Mouse (Mus musculus): ENCODE data around the gene Slc9a6. TPM values are rescaled to one million over a fixed set of nuclear protein-coding genes. Genes with fewer than 3 reads are reported as not detected.

Slc9a6 gene
- polyA plus RNA-seq, 1 experiment from 2014 or later: 16.6 TPM

DNA sequence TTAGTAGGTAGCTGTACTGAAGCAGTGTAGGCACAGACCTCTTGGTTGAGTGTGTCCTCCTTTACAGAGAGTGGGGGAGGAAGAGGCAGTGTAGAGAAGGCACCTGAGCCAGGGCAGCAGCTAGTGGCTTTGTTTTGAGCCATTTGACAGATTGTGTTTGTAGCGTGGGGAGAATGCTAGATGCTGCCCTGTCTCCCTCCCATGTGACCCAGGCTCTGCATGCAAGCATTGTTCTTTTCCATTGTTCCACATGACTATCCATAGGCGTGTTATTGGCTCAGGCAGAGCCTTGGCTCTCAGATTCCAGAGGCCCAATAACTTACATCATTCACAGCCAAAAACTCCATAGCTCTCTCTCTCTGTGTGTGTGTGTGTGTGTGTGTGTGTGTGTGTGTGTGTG is 49.7 kb downstream of the Slc9a6 start:
- Histone ChIP-seq H3K9me3 (replicated peaks; ENCODE audit: control insufficient read depth, low read length) (no peaks in the 10 kb centered on the region), H3K4me3 (replicated peaks; ENCODE audit: low read length) (no peak overlapping the region), H3K36me3 (ENCODE audit: control insufficient read depth, insufficient read depth, low read length) (no peaks in the 10 kb centered on the region), H3K4me2 (ENCODE audit: low read depth, low read length) (no peak overlapping the region), H3K4me1 (ENCODE audit: control insufficient read depth, insufficient read depth, low read length) (no peaks in the 10 kb centered on the region), H3K27ac (ENCODE audit: low read length) (no peak overlapping the region), H3K27me3 (ENCODE audit: control insufficient read depth, insufficient read depth, low read length) (no peaks in the 10 kb centered on the region), H3K9ac (ENCODE audit: low read length) (no peak overlapping the region)
- WGBS: 77% methylated on average over 2 of the region's 2 CpGs
- no peak for ATAC-seq (ENCODE audit: insufficient read depth, low FRiP score)

DNA sequence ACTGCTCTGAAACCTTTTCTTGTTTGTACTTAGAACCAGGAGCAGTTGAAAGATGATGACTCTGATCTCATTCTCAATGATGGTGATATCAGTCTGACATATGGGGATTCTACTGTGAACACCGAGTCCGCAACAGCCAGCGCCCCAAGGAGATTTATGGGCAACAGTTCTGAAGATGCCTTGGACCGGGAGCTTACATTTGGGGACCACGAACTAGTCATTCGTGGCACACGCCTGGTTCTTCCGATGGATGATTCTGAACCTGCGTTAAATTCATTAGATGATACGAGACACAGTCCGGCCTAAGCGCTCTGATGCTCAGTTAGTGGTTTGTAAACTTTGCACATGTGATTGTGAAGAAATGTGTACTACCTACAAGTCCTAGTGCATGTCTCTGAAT is 51.6 kb downstream of the Slc9a6 start:
- 96% methylated on average over 12 of the region's 12 CpGs for WGBS
- no peak for ATAC-seq (ENCODE audit: insufficient read depth, low FRiP score)
- no peak overlapping the region for H3K4me2 ChIP-seq (ENCODE audit: low read depth, low read length)

DNA sequence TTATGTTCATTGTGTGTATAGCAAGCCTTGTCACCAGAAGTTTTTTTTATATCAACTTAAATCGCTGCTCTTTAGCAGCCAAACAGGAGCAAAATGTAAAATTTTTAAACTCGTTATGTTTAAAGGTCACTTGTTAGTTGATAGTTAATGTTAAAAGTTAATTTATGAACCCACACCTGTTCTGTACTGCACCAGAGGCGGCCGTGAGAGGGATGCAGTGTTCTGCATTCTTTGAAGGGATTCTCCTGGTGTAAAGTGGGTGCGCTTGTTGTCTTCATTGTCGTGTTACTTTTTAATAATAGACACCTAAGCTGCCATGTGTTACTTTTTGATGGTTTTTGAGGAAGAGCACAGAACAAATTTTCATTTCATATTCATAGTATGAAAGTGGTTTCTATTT is 52.8 kb downstream of the Slc9a6 start:
- Histone ChIP-seq H3K4me1 (ENCODE audit: control insufficient read depth, insufficient read depth, low read length) (no peaks in the 10 kb centered on the region), H3K9ac (ENCODE audit: low read length) (no peak overlapping the region), H3K36me3 (ENCODE audit: control insufficient read depth, insufficient read depth, low read length) (no peaks in the 10 kb centered on the region), H3K27ac (ENCODE audit: low read length) (no peak overlapping the region), H3K4me2 (ENCODE audit: low read depth, low read length) (no peak overlapping the region), H3K27me3 (ENCODE audit: control insufficient read depth, insufficient read depth, low read length) (no peaks in the 10 kb centered on the region), H3K9me3 (replicated peaks; ENCODE audit: control insufficient read depth, low read length) (no peaks in the 10 kb centered on the region), H3K4me3 (replicated peaks; ENCODE audit: low read length) (no peak overlapping the region)
- WGBS: 83% methylated on average over 6 of the region's 6 CpGs
- no peak for ATAC-seq (ENCODE audit: insufficient read depth, low FRiP score)

More for the DNA sequence above, 51.6 kb downstream of the Slc9a6 start:
- Histone ChIP-seq H3K4me3 (replicated peaks; ENCODE audit: low read length) (no peak overlapping the region), H3K4me1 (ENCODE audit: control insufficient read depth, insufficient read depth, low read length) (no peaks in the 10 kb centered on the region), H3K36me3 (ENCODE audit: control insufficient read depth, insufficient read depth, low read length) (no peaks in the 10 kb centered on the region), H3K27ac (ENCODE audit: low read length) (no peak overlapping the region), H3K27me3 (ENCODE audit: control insufficient read depth, insufficient read depth, low read length) (no peaks in the 10 kb centered on the region), H3K9ac (ENCODE audit: low read length) (no peak overlapping the region), H3K9me3 (replicated peaks; ENCODE audit: control insufficient read depth, low read length) (no peaks in the 10 kb centered on the region)

DNA sequence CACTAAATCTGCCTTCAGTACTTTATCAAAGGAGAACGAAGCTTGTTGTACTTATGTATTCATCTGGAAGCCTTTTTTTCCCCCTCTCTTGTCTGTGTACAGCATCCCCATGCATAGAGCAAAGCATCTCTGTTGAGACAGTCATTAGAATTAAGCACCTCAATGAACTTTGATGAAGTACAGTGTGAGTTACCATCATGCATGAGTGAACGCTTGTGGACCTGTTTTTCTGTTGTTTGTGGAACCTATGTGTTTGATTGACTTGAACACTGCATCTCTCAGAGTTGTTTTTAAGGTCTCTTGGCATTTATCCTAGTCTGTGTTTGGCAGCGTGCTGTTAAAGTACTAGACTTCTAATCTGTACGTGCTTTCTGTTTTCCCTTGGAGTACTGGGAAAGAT is 53.8 kb downstream of the Slc9a6 start:
- Histone ChIP-seq H3K27ac (ENCODE audit: low read length) (no peak overlapping the region), H3K4me3 (replicated peaks; ENCODE audit: low read length) (no peak overlapping the region), H3K4me2 (ENCODE audit: low read depth, low read length) (no peak overlapping the region), H3K9ac (ENCODE audit: low read length) (no peak overlapping the region), H3K36me3 (ENCODE audit: control insufficient read depth, insufficient read depth, low read length) (no peaks in the 10 kb centered on the region), H3K27me3 (ENCODE audit: control insufficient read depth, insufficient read depth, low read length) (no peaks in the 10 kb centered on the region), H3K4me1 (ENCODE audit: control insufficient read depth, insufficient read depth, low read length) (no peaks in the 10 kb centered on the region), H3K9me3 (replicated peaks; ENCODE audit: control insufficient read depth, low read length) (no peaks in the 10 kb centered on the region)
- no peak for ATAC-seq (ENCODE audit: insufficient read depth, low FRiP score)
- 76% methylated on average over 4 of the region's 4 CpGs for WGBS

DNA sequence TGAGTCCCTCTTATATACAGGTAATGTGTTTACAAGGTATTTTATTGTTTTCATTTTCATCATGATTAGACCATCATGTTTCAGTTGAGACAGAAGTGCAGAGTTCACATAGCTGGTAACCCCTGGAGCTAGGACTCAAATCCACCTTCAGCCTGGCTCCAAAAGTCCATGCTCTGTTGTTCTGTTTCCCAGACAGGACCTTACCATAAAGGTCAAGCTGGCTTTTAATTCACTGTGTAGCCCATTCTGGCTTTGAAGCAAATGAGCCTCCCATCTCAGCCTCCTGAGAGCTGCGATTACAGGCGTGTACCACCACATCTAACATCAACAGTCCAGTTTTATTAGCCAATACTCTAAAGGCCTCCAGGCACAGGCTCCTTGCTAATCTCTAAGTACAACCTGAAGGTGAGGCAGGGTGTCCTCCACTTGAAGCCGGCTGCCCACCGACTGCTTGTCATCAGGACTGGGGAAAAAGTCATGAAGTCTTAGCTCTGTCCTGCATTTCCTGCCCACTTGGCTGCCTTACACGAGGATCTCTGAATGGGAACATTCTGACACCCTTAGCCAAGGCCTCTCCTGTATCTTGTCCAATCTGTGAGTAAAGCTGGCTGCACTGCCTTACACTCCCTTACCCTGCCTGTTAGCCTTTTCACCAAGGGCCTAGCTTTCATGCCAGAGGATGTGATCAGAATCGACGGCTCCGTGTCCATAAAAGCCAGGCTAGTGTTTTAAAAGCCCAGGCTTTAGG is 55.8 kb downstream of the Slc9a6 start:
- H3K4me1 ChIP-seq (ENCODE audit: control insufficient read depth, insufficient read depth, low read length): no peaks in the 10 kb centered on the region
- H3K36me3 ChIP-seq (ENCODE audit: control insufficient read depth, insufficient read depth, low read length): no peaks in the 10 kb centered on the region

DNA sequence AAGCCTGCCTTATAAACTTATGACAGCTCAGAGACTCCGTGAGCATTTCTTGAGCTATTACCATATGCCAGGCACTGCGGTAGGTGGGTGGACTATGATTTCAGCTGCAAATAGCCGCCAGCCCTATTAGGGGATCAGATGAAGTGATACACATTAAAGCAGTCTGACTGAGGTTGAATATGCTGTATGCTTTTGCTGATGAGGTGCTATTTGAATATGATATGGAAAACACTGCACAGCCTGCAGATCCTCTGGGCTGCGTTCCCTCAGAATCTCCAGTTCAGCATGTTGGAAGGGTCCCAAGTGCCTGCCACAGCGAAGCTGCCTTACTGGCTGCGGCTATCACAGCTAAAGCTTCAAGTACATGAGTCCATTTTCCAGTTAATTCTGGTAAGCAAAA is 57.7 kb downstream of the Slc9a6 start:
- H3K4me1 ChIP-seq (ENCODE audit: control insufficient read depth, insufficient read depth, low read length): no peaks in the 10 kb centered on the region
- no peak overlapping the region; the same call in 1 of the 2 replicates for H3K27ac ChIP-seq (ENCODE audit: low read length)
- H3K9me3 ChIP-seq (replicated peaks; ENCODE audit: control insufficient read depth, low read length): no peaks in the 10 kb centered on the region
- no peak overlapping the region for H3K4me2 ChIP-seq (ENCODE audit: low read depth, low read length)
- 63% methylated on average over 6 of the region's 6 CpGs for WGBS
- no peak overlapping the region for H3K4me3 ChIP-seq (replicated peaks; ENCODE audit: low read length)
- no peaks in the 10 kb centered on the region for H3K36me3 ChIP-seq (ENCODE audit: control insufficient read depth, insufficient read depth, low read length)
- ATAC-seq (ENCODE audit: insufficient read depth, low FRiP score): no peak
- no peaks in the 10 kb centered on the region for H3K27me3 ChIP-seq (ENCODE audit: control insufficient read depth, insufficient read depth, low read length)
- H3K9ac ChIP-seq (ENCODE audit: low read length): no peak overlapping the region

More for the DNA sequence above, 55.8 kb downstream of the Slc9a6 start:
- Histone ChIP-seq H3K9me3 (replicated peaks; ENCODE audit: control insufficient read depth, low read length) (no peaks in the 10 kb centered on the region), H3K4me3 (replicated peaks; ENCODE audit: low read length) (no peak overlapping the region), H3K27me3 (ENCODE audit: control insufficient read depth, insufficient read depth, low read length) (no peaks in the 10 kb centered on the region), H3K9ac (ENCODE audit: low read length) (no peak overlapping the region), H3K27ac (ENCODE audit: low read length) (no peak overlapping the region), H3K4me2 (ENCODE audit: low read depth, low read length) (no peak overlapping the region)
- WGBS: 86% methylated on average over 8 of the region's 8 CpGs
- no peak for ATAC-seq (ENCODE audit: insufficient read depth, low FRiP score)

DNA sequence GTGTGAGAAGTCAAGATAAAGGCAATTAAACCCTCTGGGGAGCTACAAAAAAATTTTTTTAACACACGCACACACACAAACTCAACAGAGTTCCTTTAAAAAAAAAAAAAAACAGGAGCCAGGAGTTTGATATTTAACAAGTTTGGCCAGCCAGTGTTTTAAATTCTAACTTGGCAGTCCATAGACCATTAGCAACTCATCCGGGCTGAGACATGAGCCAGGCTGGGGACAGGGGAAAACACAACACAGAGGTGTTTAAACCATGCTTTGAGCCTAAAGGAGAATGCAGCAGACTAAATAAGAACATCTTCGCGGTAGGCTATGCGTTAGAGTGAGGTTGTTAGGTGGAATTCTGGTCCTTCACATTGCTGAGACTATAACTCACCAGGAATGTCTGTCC is 58.5 kb downstream of the Slc9a6 start:
- Histone ChIP-seq H3K4me3 (replicated peaks; ENCODE audit: low read length) (no peak overlapping the region), H3K36me3 (ENCODE audit: control insufficient read depth, insufficient read depth, low read length) (no peaks in the 10 kb centered on the region)
- WGBS: 68% methylated on average over 5 of the region's 5 CpGs

DNA sequence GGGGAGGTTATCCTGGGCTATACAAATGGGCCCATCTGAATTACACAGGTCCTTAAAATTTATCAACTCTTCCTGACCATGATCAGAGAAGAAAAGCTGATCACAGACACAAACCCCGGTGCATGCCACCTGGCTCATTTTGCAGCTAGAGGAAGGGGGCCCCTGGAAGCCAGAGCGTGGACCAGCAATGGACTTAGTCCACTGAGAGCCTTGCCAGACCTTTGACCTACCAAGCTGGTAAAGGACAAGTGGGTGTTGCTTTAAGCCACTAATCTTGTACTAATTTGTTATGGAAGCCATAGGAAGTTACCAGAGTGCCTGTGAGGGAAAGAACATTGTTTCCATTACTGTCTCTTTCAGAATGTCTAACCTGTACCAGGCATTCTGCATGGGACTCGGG is 58.9 kb downstream of the Slc9a6 start:
- no peak overlapping the region for H3K9ac ChIP-seq (ENCODE audit: low read length)
- 84% methylated on average over 3 of the region's 3 CpGs for WGBS
- H3K9me3 ChIP-seq (replicated peaks; ENCODE audit: control insufficient read depth, low read length): no peaks in the 10 kb centered on the region
- no peak overlapping the region for H3K4me2 ChIP-seq (ENCODE audit: low read depth, low read length)
- H3K27me3 ChIP-seq (ENCODE audit: control insufficient read depth, insufficient read depth, low read length): no peaks in the 10 kb centered on the region
- ATAC-seq (ENCODE audit: insufficient read depth, low FRiP score): no peak
- H3K36me3 ChIP-seq (ENCODE audit: control insufficient read depth, insufficient read depth, low read length): no peaks in the 10 kb centered on the region
- no peaks in the 10 kb centered on the region for H3K4me1 ChIP-seq (ENCODE audit: control insufficient read depth, insufficient read depth, low read length)
- H3K27ac ChIP-seq (ENCODE audit: low read length): no peak overlapping the region
- H3K4me3 ChIP-seq (replicated peaks; ENCODE audit: low read length): no peak overlapping the region

More for the DNA sequence above, 58.5 kb downstream of the Slc9a6 start:
- H3K9me3 ChIP-seq (replicated peaks; ENCODE audit: control insufficient read depth, low read length): no peaks in the 10 kb centered on the region
- H3K4me2 ChIP-seq (ENCODE audit: low read depth, low read length): no peak overlapping the region
- ATAC-seq (ENCODE audit: insufficient read depth, low FRiP score): no peak
- no peak overlapping the region for H3K9ac ChIP-seq (ENCODE audit: low read length)
- no peak overlapping the region for H3K27ac ChIP-seq (ENCODE audit: low read length)
- no peaks in the 10 kb centered on the region for H3K4me1 ChIP-seq (ENCODE audit: control insufficient read depth, insufficient read depth, low read length)
- H3K27me3 ChIP-seq (ENCODE audit: control insufficient read depth, insufficient read depth, low read length): no peaks in the 10 kb centered on the region

DNA sequence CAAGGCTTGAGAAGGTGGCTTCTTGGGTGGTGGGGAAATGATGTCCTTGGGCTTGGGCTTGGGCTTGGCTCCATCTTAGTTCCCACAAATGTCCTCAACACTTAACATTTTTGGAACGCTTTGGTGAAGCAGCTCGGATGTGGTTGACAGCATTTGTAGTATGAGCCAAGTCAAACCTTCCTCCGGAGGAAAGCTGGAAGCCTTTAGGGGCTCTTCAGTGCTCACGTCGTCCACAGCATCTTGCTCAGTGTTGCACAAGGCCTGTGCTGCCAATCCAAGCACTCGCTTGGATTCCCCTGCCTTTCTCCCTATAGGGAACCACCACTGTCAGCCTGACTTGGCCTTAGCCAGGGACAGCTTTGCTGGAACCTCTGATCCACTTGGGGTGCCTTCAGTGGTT is 66.0 kb downstream of the Slc9a6 start:
- Histone ChIP-seq H3K4me2 (ENCODE audit: low read depth, low read length) (no peak overlapping the region), H3K4me3 (replicated peaks; ENCODE audit: low read length) (no peak overlapping the region), H3K27ac (ENCODE audit: low read length) (no peak overlapping the region), H3K9ac (ENCODE audit: low read length) (no peak overlapping the region), H3K36me3 (ENCODE audit: control insufficient read depth, insufficient read depth, low read length) (no peaks in the 10 kb centered on the region), H3K27me3 (ENCODE audit: control insufficient read depth, insufficient read depth, low read length) (no peaks in the 10 kb centered on the region), H3K4me1 (ENCODE audit: control insufficient read depth, insufficient read depth, low read length) (no peaks in the 10 kb centered on the region), H3K9me3 (replicated peaks; ENCODE audit: control insufficient read depth, low read length) (no peaks in the 10 kb centered on the region)
- no peak for ATAC-seq (ENCODE audit: insufficient read depth, low FRiP score)
- WGBS: 67% methylated on average over 6 of the region's 6 CpGs
